Mouse (Mus musculus) adrenal gland, postnatal 25 days (tissue): ENCODE data around the gene Dars2. TPM values are rescaled to one million over a fixed set of nuclear protein-coding genes. Genes with fewer than 3 reads are reported as not detected.

Source experiments
- DNase-seq: peaks from one replicate; pipeline ENCODE4 v3.0.0; 2021; ENCODE audit warnings: mixed read lengths
- long read RNA-seq: library from polyadenylated mRNA; stranded (forward); transcript quantifications from one replicate; pipeline ENCODE4 v2.0.0, GENCODE M21; 2021
- total RNA-seq: library from RNA; stranded (reverse); gene quantifications from 2 replicates; pipeline ENCODE4 v1.2.3, GENCODE M21; 2021

The Dars2 gene
- total RNA-seq: 33.6 and 35.1 TPM in 2 replicates
- long read RNA-seq, transcript Dars2-201 (17 exons, 3,619 nt): major isoform, 41 of 61 reads
- long read RNA-seq, partial matches to known transcripts: 1 of 61 reads
- long read RNA-seq, other reads (novel, unspliced or antisense): 17 of 61 reads

DNA sequence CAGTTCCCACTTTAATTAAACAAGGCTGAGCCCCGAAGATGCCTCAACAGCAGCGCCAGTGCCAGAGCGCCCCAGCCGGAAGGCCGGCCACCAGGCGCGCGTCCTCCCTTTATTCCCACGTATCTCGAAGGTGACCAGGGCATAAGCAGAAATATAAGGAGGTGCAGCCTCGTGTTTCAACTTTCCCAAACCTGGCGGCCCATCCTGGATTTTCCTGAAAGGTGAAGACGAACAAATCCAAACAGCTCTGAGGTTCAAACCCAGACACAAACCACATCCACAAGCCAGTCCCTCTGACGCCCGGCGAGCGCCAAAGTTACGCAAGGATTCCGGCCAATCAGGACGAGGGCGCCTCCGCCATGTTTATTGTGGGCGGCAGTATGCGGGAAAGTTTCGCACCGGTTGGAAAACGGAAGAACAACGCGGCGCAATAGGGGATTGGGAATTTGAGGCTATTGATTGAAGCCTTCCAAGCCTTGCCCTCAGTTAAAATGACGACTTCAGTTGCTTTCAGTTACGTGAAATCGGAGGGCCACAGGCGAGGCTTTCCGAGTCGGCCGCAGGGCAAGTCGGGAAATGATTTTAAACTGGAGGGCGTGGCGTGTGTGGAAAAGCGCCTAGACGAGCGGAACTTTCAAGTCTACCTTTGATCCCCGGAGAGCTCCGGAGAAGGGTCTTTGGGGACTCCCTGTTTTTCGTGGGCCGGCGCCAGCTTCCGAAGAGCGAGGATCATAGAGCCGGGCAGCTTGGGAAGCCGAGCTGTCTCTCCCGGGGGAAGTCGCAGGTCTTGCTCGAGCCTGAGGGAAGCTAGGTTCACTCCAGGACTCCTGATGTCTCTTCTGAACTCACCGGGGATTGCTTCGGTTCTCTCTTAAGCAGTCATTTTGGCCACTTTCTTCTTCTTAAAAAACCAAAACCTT is at the start of gene Dars2, which contains the start of gene Cenpl:
Gene Dars2, minus strand, starts transcription at position 307 of the 920 bp plus-strand sequence.
Gene Cenpl, plus strand, starts transcription at position 362 of the 920 bp plus-strand sequence.
- peak; percentile 94 for DNase-seq

DNA sequence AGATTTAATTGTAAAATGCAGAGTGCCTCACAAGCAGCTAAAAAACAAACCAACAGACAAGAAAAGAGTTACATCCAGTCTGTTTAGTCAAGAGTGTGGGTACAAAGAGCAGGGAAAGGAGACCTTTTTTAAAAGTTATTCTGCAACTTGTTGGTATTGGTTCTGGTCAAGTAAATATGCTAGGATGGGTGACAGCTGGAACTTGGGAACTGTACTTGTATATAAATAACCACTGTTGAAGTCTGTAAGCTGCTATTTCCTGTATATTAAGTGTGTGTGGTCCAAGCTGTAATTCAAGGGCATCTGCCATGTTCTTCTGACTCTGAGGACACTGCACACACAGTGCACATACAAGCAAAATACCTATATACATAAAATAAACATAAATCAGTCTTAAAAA is 44.1 kb upstream of the Dars2 start:
- no peak for DNase-seq

DNA sequence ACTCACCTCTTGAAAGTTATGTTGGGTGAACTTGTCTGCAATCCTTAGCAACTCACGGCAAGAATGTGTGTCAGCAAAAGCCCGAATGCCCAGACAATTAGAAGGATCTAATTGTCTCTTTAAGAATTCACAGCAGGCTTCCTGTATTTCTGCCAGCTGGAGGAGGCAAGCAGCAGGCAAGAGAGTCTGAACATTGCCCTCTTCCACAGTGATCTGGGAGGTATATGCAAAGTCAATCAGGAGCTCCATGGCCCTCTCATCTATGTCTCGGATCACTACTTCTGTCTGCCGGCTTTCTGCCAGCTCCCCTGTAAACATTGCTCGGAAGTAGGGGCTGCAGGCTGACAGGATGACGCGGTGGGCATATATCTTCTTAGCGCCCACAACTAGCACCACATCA is 38.8 kb upstream of the Dars2 start:
- DNase-seq: no peak

DNA sequence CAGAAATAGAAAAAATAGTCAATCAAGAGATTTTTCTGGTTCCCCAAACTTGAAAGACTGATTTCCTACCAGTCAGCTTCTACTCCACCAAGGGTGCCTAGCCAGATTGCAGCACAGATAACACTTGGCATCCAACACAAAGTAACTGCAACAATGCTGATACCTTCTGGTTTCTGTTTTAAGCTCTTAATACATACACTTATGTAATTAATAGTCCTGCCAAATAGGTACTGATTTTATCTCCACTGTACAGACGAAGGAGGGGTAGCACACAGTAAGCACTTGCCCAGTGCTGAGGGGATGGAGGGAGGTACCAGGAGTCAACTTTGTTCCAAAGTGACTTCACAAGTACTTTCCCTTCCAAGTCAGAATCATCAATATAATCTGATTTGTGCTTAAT is 33.4 kb upstream of the Dars2 start:
- no peak for DNase-seq

DNA sequence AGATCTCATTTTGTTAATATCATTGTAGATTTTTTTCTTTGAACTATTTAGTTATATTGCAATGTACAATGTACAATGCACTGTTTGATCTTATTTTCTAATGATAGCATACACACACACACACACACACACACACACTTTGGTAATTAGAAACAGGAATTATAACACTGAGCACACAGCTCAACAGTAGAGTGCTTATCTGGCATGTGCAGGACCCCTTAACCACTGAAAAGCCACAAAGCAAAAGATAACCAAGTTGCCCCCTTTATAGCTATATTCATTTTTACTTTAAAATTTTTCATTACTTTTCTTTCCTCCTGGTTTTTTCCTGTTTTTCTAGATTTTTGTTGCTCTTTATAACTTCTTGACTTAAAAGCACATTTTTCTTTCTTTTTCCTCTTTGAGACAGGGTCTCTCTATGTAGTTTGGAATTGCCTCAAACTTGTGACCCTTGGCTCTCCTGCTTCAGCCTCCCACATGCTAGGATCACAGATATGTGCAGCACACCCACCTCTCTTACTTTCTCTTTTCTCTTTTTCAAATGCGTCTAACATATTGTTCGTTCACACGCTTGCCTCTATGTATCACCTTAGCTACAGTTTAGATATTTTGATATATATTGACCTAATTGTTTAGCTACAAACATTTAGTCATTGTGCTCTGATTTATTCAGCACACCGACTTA is 29.4 kb upstream of the Dars2 start:
- no peak for DNase-seq

DNA sequence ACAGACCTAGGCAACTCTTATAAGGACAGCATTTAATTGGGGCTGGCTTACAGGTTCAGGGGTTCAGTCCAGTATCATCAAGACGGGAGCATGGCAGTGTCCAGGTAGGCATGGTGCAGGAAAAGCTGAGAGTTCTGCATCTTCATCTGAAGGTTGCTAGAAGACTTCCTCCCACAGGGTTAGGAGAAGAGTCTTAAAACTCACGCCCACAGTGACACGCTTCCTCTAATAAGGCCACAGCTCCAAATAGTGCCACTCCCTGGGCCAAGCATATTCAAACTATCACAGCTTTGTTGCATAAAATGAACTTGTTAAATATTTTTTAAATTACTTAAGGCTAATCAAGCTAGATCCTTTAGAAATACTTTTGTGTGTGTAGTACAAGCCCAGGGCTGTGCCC is 6.8 kb upstream of the Dars2 start:
- DNase-seq: no peak

DNA sequence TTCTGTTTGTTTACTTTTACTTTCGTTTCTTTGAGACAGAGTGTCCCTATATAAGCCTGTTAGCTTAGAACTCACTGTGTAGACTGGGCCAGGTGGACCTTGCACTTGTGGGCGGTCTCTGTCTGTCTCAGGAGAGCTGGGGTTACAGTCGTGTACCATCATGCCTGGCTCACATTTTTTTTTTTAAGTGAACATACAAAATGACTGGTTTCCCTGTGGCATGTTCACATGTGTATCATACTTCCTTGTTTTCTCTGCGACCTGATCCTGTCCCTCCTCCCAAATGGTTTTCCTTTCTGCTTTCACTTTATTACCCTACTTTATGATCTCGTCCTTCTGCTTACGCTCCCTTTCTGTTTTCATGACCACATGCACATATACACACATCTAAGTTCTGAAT is 5.8 kb upstream of the Dars2 start:
- DNase-seq: no peak

DNA sequence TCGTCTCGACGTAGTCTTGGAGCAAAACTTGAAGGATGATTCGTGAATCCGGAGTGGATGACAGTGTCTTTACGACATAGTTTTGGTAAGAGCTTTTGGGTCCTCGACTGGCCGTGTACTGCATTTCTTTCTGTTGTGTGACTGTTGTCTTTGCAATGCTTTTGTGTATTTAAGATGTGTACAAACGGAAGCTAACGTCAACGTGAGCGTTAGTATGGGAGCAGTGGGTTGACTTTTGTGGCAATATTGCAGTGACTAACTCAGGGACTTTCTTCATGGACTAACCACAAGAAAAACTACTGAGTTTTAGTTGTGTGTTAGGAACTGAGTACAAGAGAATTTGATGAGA is 788 bp upstream of the Dars2 start:
- no peak for DNase-seq

DNA sequence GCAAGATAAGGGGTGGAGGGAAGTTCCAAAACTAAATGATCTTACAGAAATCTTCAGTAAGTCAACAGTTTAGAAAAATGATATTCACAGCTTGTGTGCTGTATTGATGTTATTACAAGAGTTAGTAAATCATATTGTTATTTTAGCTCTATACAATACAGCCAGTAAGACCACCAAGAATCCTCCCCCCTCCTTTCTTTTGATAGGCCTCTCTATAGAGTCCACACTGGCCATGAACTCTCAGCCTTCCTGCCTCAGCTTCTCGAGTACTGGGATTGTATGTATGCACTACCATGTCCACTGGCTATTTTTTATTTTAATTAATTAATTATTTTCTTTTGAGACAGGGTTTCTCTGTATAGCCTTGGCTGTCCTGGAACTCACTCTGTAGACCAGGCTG is 7.1 kb downstream of the Dars2 start:
- DNase-seq: no peak

DNA sequence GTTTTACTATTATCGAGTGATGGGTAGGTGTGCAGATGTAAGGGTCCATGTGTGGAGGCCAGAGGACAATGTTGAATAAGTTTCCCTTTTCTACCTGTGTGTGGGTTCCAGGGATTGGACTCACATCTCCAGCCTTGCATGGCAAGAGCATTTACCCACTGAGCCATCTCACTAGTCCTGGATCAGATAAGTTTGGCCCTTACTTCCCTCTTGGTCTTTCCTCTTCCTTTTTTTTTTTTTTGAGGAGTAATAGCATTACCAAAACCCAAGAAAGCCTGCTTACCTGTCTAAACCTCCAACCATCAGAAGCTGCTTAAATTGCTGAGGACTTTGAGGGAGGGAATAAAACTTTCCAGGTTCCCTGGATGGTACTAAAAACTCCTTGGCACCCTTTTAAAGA is 13.3 kb downstream of the Dars2 start:
- no peak for DNase-seq

DNA sequence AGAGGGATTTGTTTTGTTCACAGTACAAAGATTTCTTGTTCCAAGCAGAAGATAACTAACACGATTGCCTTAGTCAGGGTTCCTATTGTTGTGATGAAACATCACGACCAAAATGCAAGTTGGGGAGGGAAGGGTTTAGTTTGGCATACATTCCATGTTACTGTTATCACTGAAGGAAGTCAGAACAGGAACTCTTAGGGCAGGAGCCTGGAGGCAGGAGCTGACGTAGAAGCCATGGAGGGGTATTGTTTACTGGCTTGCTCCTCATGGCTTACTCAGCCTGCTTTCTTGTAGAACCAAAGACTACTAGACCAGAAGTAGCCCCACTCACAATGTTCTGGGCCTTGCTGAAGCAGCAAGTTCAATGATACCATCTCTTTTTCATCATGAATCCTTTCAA is 23.5 kb downstream of the Dars2 start:
- DNase-seq: no peak

DNA sequence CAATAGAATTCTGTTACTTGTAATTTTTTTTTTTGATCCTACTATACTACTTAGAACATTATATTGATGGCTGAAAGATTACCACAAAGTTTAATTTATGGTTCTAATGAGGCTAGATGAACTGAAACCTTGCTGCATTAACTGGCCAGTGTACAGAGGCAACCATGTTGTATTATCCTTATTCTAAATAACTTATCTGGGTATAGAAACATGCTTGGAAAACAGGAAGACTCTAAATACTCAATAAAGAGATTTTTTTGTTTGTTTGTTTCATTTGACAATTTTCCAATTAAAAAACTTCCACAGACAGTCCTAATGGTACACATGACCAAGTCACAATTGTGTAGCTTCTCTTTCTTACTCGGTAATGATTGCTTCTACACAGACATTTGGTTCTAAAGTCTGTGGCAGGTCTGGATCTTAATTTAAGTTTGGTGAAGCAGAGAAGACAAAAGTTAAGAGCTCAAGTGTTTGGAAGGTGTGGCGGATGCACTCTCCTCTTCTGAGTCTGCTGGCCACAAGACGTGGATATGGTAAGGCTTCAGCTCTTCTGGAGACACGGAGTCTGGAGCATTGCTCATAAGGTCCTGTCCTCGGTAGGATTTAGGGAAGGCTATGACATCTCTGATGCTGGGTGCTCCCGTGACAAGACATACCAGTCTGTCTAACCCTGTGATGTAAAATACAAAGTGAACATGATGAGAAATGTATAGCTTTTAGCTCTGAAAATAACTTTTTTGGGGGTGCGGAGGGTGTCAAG is 29.0 kb downstream of the Dars2 start:
- DNase-seq: no peak

DNA sequence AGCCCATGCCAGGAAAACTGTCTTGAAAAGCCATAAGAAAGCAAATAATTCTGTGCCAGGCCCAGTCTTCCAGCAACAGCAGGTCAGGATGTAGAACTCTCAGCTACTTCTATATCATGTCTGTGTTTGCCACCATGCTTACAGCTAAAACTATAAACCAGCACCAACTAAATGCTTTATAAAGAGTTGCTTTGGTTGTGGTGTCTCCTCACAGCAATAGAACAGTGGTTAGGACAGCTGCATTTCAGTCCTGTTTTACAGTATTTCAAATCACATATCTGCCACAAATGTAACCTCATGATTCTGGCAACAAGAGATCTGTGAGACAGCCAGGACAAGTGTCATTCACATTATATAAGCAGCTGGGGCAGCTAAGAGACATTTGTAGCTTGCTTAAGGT is 29.6 kb downstream of the Dars2 start:
- no peak for DNase-seq

DNA sequence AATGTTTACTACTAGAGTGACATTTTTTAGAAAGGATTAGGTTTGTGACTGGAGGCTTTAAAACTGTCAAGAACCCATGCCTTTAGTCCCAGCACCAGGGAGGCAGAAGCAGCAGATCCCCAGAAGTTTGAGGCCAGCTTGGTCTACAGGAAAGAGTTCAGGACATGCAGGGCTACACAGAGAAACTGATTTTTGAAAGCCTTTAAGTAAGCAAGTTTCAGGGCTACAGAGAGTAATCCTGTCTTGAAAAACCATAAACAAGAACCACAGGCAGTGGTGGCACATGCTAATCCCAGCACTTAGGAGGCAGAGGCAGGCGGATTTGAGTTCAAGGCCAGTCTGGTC is 30.1 kb downstream of the Dars2 start:
- DNase-seq: no peak

DNA sequence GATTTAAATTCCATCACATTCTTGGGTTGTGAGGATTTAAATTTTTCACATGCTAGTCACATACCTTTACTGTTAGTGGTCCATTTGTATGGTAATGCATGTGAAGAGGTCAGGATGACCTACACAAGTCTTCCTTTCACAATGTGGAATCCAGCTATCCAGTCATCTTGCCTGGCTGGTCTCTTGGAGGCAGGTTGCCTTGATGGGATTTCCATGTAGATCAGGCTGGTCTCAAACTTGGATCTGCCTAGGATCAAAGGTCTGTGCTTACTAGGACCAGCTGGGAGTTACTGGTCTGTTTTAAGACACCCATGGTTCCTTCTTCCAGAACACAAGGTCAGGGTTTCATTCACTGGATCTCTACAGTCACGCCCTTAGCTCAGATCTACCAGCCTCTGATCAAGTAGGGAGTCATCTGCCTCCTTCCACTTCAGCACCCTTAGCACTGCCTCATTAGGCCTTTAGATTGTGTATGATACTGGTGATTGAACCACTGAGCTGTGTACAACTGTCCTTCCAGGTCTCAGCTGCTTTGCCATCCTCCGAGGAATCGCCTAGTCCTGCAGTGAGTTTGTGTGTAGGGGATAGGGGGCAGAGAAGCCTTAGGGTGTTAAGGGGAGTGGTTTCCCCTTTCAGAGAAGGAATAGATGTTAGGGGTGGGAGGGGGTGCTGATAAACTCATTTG is 30.6 kb downstream of the Dars2 start:
- DNase-seq: no peak

DNA sequence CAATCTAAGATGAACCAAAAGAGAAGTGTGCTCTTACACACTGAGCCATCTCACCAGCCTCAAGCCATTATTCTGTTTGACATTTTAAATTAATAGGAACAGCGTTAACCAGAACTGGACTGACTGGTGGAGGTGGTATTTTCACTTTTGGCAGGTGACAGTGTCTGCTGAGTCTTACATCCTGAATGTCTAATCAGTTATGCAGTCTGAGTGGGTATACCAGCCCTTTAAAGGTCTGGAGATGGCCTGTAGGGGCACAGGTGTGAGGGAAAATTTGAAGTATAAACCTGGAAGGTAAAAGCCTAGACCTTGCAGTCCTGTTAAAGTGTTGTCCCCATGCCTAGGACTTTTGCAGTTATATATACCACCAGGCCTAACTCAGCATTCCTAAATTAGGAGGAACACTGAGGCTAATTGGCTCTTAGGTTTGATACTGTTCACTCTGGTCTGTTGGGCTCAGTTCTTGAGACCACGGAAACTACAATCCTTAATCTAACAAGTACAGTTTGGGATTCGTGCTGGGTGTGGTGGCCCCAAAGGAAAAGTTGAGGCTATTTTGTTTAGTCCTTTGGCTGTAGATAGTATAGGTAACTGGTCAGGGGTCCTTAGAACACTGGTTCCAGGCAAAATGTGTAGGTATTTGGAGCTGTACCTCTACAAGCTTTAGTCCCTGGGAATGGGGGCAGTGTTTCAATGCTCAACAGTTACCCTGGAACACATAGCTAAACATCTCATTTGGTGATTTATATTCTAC is 31.3 kb downstream of the Dars2 start:
- DNase-seq: no peak

DNA sequence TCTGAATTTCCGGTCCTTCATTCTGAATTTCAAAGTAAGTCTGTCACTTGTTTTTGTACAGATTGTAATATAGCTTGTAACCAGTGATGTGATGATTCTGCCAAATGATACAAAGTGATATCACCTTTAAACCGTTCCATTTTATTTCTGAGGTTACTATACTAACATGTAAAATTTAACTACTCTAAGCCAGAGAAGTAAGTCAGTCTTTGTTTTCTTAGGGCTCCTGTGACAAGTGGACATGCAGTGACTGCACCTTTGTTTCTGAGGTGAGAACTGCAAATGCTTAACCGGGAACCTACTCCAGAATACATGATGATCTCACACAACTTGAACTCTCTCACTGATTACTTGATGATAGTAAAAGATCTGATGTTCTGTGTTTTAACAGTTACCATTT is 32.5 kb downstream of the Dars2 start:
- no peak for DNase-seq

DNA sequence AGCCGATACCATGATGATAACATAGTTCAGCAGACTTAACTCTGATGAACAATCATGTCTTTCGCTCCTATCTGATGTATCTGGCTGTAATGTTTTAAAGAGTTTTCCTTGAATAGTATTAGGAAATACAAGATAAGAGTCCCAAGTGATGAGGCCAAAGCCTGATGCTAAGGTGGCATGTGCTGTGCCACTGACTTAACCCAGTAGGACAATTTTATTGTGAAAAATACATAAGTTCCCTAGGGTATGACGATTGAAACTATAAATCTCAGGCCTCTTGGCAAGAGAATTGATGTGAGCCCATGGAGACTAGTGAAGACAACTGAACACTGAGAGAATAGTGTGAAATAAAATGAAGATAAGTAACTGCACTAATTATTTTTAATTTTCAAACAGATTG is 32.9 kb downstream of the Dars2 start:
- DNase-seq: no peak

DNA sequence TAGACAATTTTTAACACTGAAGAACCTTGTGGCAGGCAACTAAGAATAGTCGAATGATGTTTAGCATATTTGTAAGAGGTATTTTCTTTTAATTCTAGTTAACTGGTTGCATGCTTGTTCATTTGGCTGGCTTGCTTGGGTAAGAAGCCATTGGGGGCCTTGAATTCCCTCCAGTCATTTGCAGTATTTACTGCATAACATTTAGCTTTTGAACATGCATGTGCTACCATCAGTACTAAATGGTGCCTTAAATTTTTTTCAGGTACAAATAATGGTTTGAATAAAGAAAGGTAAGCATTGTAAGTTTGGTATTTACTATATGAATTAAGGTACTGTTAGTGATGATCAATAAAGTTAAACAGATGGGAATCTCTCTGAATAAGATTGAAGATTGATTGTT is 33.4 kb downstream of the Dars2 start:
- no peak for DNase-seq

DNA sequence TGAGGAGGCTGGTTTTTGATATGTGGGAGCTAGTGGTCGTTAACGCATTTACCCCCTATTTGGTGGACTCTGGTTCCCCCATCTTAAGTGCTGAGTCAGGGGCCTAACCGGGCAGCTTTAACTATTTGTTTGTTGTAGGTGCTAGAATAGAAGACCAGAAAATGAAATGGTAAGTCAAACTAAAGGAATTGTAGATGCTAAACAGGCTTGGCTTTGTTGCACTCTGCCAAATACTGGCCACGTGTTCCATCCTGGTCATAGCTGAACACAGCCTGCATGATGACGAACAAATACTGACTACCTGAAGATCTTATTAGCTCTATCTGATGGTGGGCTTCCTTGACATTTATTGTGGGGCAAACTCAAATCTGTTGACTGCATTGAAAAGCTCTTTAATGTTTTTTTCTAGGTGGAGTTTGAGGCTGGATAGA is 34.0 kb downstream of the Dars2 start:
- peak; percentile 8 for DNase-seq

DNA sequence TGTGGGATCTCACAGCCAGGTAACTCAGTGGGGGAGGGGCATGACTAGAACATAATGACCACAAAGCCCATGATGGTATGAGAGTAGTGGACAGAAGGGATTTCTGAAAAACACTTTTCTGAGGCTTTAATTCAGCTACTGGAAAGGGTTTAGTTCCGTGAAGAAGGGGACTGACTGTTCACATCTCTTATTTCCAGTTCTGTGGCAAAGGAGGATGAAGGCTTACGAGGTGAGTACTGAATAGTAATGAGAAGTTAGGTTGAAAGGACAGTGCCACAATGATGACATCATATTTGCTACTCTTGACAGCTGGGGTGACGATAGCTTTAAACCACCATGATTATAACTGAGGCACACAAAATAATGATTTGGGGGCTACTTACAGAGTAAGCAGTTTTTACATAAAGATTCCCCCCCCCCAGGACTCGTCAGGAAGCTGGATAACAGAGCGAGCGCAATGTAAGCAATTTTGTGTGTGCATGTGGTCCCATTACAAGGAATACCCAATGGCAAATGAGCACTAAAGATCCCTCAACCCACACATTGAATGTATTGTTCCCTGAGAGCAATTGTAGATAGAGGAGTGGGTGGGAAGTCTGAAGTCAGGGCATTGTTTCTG is 34.6 kb downstream of the Dars2 start:
- DNase-seq: no peak
